Mouse (Mus musculus): ENCODE data around the gene Dus2. TPM values are rescaled to one million over a fixed set of nuclear protein-coding genes. Genes with fewer than 3 reads are reported as not detected.
"Not testable (repeated sequence)": the region's sequence is repeated elsewhere in the genome, so short reads cannot be mapped to it uniquely, and the experiment has no call there.

The Dus2 gene
- polyA plus RNA-seq, 1 experiment from 2014 or later = 26.7 TPM

DNA sequence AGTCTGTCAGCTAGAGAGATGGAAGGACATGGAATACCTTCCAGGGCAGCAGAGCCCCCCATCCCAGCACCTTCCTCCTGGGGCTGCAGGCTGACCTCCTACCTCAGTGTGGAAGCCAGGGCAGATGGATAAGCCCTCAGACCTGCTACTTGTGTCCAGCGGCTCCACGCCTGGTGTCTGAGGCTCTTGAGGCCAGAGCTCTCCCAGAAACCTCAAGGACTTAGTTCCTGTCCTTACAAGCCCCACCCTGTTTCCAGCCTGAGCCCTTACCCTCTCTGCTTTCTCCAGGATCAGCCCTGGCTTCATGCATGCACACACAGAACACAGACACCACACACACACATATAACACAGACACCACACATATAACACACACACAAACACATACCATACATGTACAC, 409 bp downstream of the Dus2 start:
- Histone ChIP-seq H3K27me3 (no peaks in the 10 kb centered on the region), H3K9me3 (no peaks in the 10 kb centered on the region), H3K9ac (no peak overlapping the region), H3K27ac (no peak overlapping the region), H3K4me3 (no peak overlapping the region), H3K4me2 (no peak overlapping the region), H3K4me1 (no peaks in the 10 kb centered on the region), H3K36me3 (no peaks in the 10 kb centered on the region)
- WGBS = 80% methylated on average over 2 of the region's 2 CpGs
- no peak for ATAC-seq (ENCODE audit: insufficient number of reproducible peaks, insufficient read depth, low FRiP score, low TSS enrichment, low read depth)

DNA sequence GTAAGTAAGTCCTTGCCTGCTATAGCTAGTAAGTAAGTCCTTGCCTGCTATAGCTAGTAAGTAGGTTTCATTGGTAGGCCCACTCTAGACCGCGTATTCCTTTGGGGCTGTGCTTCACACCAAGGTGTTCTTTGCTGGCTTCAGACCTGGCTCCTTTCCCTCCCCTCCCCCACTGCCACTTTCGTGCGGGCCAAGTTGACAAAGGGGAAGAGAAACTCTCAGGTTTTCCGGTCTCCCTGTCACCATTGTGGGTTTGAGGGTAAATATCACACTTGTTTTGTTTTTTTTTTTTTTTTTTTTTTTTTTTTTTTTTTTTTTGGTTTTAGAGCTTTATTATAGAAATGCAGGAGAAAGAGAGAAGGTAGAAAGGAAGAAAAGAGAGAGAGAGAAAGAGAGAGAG, 1.4 kb downstream of the Dus2 start:
- Histone ChIP-seq H3K4me1 (no peaks in the 10 kb centered on the region), H3K4me3 (no peak overlapping the region), H3K27ac (no peak overlapping the region), H3K9me3 (no peaks in the 10 kb centered on the region), H3K4me2 (no peak overlapping the region), H3K9ac (no peak overlapping the region), H3K27me3 (no peaks in the 10 kb centered on the region), H3K36me3 (no peaks in the 10 kb centered on the region)
- ATAC-seq (ENCODE audit: insufficient number of reproducible peaks, insufficient read depth, low FRiP score, low TSS enrichment, low read depth) = no peak
- WGBS = 57% methylated on average over 5 of the region's 5 CpGs

DNA sequence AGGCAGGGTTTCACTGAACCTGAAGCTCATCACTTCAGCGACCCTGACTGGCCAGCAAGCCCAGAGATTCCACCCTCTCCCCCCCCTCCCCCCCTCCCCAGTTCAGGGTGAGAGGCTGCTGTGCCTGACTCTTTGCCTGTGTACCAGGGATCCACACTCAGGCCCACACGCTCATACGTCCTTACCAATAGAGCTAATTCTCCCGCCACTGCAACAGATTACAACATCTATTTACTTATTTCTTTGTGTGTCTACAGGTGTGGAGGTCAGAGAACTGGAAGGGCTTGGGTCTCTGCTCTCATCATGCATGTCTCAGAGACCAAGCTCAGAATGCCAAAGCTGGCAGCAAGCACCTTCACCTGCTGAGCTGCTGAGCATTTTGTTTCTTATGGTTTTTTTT, 2.1 kb downstream of the Dus2 start:
- Histone ChIP-seq H3K27ac (no peak overlapping the region), H3K9ac (no peak overlapping the region), H3K36me3 (no peaks in the 10 kb centered on the region), H3K9me3 (no peaks in the 10 kb centered on the region), H3K27me3 (no peaks in the 10 kb centered on the region), H3K4me2 (no peak overlapping the region), H3K4me3 (no peak overlapping the region), H3K4me1 (no peaks in the 10 kb centered on the region)
- WGBS = 58% methylated on average over 4 of the region's 4 CpGs
- ATAC-seq (ENCODE audit: insufficient number of reproducible peaks, insufficient read depth, low FRiP score, low TSS enrichment, low read depth) = no peak

DNA sequence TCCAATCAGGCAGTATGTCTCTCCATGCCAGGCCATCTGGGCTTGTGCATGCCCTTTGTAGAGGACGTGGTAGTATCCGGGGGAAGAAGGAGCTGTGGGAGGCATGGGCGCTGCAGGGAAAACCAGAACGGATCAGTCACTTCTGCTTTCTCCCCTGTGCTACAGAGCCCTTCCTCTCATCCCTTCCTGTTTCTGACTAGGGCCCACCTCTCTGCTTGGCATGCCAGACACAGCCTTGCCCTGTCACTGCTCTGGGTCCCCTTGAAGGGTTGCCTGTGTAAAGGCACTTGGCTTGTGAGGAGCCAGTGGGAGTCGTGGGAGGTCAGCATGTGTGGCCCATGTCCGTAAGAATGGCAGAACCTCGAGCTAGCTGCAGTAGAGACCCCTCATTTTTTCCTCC, 5.2 kb downstream of the Dus2 start:
- 78% methylated on average over 7 of the region's 7 CpGs for WGBS
- H3K27ac ChIP-seq = no peak overlapping the region
- no peak for ATAC-seq (ENCODE audit: insufficient number of reproducible peaks, insufficient read depth, low FRiP score, low TSS enrichment, low read depth)
- H3K4me3 ChIP-seq = no peak overlapping the region
- H3K4me1 ChIP-seq = no peaks in the 10 kb centered on the region
- H3K27me3 ChIP-seq = no peaks in the 10 kb centered on the region
- H3K9me3 ChIP-seq = no peaks in the 10 kb centered on the region
- H3K36me3 ChIP-seq = no peaks in the 10 kb centered on the region
- no peak overlapping the region for H3K9ac ChIP-seq
- no peak overlapping the region for H3K4me2 ChIP-seq

DNA sequence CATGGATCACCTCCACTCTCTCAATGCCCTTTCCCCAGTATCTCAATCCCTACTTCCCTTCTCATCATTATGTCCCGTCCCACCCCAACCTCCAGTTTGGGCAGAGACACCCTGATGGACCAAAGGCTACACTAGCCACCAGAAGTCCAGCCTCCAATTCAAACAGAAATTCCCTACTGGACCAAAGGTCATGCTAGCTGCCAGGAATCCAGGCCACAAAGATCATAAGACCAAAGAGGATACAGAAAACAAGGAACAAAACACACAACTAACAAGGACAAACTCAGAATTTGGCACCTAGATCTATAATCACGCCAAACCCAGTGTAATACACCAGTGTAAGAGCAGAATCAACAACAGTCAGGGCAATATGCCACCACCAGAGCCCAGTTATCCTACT, 7.8 kb downstream of the Dus2 start:
- Histone ChIP-seq H3K4me1 (no peaks in the 10 kb centered on the region), H3K9ac (no peak overlapping the region), H3K4me3 (no peak overlapping the region), H3K36me3 (no peaks in the 10 kb centered on the region), H3K27me3 (no peaks in the 10 kb centered on the region), H3K4me2 (no peak overlapping the region), H3K9me3 (no peaks in the 10 kb centered on the region), H3K27ac (no peak overlapping the region)
- ATAC-seq (ENCODE audit: insufficient number of reproducible peaks, insufficient read depth, low FRiP score, low TSS enrichment, low read depth) = no peak
- WGBS = 80% methylated on average over 2 of the region's 2 CpGs

DNA sequence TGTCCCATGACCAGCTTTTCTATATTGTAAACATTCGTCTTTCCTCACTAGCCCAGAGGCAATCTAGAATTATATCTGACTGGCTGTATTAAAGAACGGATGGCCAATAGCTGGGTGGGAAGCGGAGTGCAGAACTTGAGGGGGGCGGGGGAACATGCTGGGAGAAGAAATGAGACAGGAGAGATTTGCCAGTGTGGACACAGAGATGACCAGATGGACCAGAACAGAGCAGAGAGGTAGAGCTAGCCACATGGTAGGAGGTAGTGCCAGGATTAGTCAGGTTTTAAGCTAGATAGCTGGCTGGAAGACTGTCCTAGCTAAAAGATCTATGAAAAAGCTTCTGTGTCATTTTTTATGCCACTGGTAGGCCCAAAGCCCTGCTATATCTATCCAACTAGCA, 10.8 kb downstream of the Dus2 start:
- no peak overlapping the region for H3K9ac ChIP-seq
- H3K4me2 ChIP-seq = no peak overlapping the region
- H3K27ac ChIP-seq = no peak overlapping the region
- WGBS = 84% methylated on average over 4 of the region's 4 CpGs
- ATAC-seq (ENCODE audit: insufficient number of reproducible peaks, insufficient read depth, low FRiP score, low TSS enrichment, low read depth) = no peak
- H3K36me3 ChIP-seq = no peaks in the 10 kb centered on the region
- H3K9me3 ChIP-seq = no peaks in the 10 kb centered on the region
- H3K27me3 ChIP-seq = no peaks in the 10 kb centered on the region
- H3K4me3 ChIP-seq = no peak overlapping the region
- no peaks in the 10 kb centered on the region for H3K4me1 ChIP-seq

DNA sequence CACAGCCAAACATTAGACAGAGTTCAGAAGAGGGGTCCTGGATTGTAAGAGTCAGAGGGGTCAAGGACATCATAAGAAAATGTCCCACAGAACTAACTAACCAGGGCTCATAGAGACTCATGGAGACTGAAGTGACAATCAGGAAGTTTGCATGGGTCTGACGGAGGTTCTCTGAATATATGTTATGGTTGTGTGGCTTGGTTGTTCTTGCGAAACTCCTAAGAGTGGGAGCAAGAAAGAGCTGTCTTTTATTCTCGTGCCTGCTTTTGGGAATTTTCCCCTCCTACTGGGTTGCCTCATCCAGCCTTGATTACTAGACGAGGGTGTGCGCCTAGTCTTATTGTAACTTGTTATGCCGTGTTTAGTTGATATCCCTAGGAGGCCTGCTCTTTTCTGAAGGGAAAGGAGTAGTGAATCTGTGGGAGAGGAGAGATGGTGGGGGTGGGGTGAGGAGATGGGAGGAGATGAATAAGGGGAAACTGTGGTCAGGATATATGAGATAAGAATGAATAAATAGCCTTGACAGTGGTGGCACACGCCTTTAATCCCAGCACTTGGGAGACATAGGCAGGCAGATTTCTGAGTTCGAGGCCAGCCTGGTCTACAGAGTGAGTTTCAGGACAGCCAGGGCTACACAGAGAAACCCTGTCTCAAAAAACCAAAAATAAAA, 13.5 kb downstream of the Dus2 start:
- Histone ChIP-seq H3K9me3 (no peaks in the 10 kb centered on the region), H3K36me3 (peaks cover 4% of the 10 kb centered on the region; the same call in 1 of the 2 replicates), H3K9ac (no peak overlapping the region), H3K4me2 (no peak overlapping the region), H3K27me3 (no peaks in the 10 kb centered on the region), H3K4me1 (no peaks in the 10 kb centered on the region), H3K27ac (no peak overlapping the region), H3K4me3 (no peak overlapping the region)
- ATAC-seq (ENCODE audit: insufficient number of reproducible peaks, insufficient read depth, low FRiP score, low TSS enrichment, low read depth) = no peak
- WGBS = 79% methylated on average over 8 of the region's 8 CpGs

DNA sequence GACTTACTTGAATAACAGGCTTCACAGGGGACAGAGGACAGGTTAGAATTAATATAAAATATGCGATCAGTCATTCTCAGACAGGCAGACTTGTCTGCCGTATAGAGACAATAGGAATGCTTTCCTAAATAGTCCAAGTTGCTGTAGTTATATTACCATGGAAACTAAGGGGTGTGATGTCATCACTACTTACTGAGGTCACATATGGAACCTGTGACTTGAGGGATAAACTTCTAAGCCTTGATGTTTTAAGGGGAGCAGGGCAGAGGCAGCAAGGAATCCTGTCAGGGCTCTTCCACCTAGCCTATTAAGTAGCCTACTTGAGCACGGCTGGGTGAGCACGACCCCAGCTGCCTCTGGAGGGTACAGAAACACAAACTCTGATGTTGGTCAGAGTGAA, 14.7 kb downstream of the Dus2 start, which contains the start of gene Dpep2nb:
Gene Dpep2nb, minus strand, starts transcription at position 101 of the 400 bp plus-strand sequence.
- no peak within 1 kb of the TSS for H3K4me2 ChIP-seq
- H3K9ac ChIP-seq = no peak within 1 kb of the TSS
- H3K27ac ChIP-seq = no peak within 1 kb of the TSS
- H3K4me1 ChIP-seq = peaks cover 10% of the 10 kb centered on the region
- no peak for ATAC-seq (ENCODE audit: insufficient number of reproducible peaks, insufficient read depth, low FRiP score, low TSS enrichment, low read depth)
- no peaks in the 10 kb centered on the region for H3K27me3 ChIP-seq
- H3K4me3 ChIP-seq = no peak within 1 kb of the TSS
- peaks cover 8% of the 10 kb centered on the region; the same call in 1 of the 2 replicates for H3K36me3 ChIP-seq
- H3K9me3 ChIP-seq = no peaks in the 10 kb centered on the region
- WGBS = 79% methylated on average over 4 of the region's 4 CpGs

DNA sequence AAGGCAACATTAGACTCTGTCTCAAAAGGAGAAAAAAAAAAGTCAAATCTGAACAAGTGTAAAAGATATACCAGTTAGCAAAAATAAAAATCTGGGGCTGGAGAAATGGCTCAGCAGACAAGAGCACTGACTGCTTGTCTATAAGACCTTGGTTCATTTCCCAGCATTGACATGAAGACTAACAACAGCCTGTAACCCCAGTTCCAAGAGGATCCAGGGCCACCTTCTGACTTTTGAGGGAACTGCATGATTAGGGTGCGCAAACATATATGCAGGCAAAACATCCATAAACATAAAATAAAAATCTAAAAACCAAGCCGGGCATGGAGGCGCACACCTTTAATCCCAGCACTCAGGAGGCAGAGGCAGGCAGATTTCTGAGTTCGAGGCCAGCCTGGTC, 15.3 kb downstream of the Dus2 start:
- Histone ChIP-seq H3K27ac (no peak overlapping the region), H3K27me3 (no peaks in the 10 kb centered on the region), H3K4me3 (no peak overlapping the region), H3K9me3 (no peaks in the 10 kb centered on the region), H3K9ac (no peak overlapping the region), H3K36me3 (peaks cover 8% of the 10 kb centered on the region; the same call in 1 of the 2 replicates), H3K4me1 (peaks cover 10% of the 10 kb centered on the region), H3K4me2 (no peak overlapping the region)
- no peak for ATAC-seq (ENCODE audit: insufficient number of reproducible peaks, insufficient read depth, low FRiP score, low TSS enrichment, low read depth)
- WGBS = 89% methylated on average over 4 of the region's 4 CpGs

DNA sequence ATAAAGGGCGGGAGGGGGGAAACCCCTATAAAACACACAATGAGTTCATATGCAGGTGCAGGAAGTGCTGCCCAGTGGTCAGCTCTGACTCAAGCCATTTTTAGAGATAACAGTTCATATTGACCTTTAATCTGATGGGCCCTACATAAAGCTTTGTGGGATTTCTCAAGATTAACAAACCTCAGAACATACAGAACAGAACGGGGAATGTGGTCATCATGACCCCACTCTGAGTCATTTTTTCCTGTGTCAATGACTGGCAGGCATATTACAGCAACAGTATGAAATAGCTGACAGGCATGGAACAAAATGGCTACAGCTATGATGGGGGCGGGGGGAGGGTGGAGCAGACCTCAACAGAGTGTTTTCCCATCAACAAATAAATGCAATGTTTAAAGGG, 16.0 kb downstream of the Dus2 start:
- Histone ChIP-seq H3K27me3 (no peaks in the 10 kb centered on the region), H3K9ac (no peak overlapping the region), H3K27ac (no peak overlapping the region), H3K4me2 (no peak overlapping the region), H3K9me3 (no peaks in the 10 kb centered on the region), H3K4me3 (no peak overlapping the region), H3K36me3 (peaks cover 8% of the 10 kb centered on the region; the same call in 1 of the 2 replicates), H3K4me1 (peaks cover 14% of the 10 kb centered on the region)
- ATAC-seq (ENCODE audit: insufficient number of reproducible peaks, insufficient read depth, low FRiP score, low TSS enrichment, low read depth) = no peak
- 76% methylated on average over 3 of the region's 3 CpGs for WGBS

DNA sequence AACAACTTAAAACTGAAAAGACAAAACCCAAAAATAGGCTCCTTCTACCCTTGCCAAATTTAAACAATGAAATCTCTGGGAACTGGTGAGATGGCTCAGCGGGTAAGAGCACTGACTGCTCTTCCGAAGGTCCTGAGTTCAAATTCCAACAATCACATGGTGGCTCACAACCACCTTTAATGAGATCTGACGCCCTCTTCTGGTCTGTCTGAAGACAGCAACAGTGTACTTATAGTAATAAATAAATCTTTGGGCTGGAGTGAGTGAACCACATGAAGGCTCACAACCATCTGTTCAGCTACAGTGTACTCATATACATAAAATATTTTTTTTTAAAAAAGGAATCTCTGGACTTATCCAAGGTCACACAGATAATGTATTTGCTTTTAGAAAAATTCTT, 16.8 kb downstream of the Dus2 start:
- not testable (repeated sequence) for H3K27me3 ChIP-seq; ATAC-seq (ENCODE audit: insufficient number of reproducible peaks, insufficient read depth, low FRiP score, low TSS enrichment, low read depth); H3K4me2 ChIP-seq; H3K9me3 ChIP-seq; H3K27ac ChIP-seq; H3K36me3 ChIP-seq; H3K4me3 ChIP-seq; H3K9ac ChIP-seq
- H3K4me1 ChIP-seq = peaks cover 14% of the 10 kb centered on the region
- WGBS = 60% methylated on average over 3 of the region's 3 CpGs

- peak overlapping the region; percentile 75; the same call in 1 of the 2 replicates for H3K27ac ChIP-seq
- peaks cover 14% of the 10 kb centered on the region for H3K4me1 ChIP-seq
- no peaks in the 10 kb centered on the region for H3K9me3 ChIP-seq
- 1% methylated on average over 74 of the region's 74 CpGs for WGBS
- peak overlapping the region; percentile 94 for H3K4me3 ChIP-seq
- H3K27me3 ChIP-seq = no peaks in the 10 kb centered on the region
- peaks cover 12% of the 10 kb centered on the region; the same call in 1 of the 2 replicates for H3K36me3 ChIP-seq
- H3K4me2 ChIP-seq = peak overlapping the region; percentile 99
- ATAC-seq (ENCODE audit: insufficient number of reproducible peaks, insufficient read depth, low FRiP score, low TSS enrichment, low read depth) = peak; percentile 81
- peak overlapping the region; percentile 95 for H3K9ac ChIP-seq
Measured at GRCm38 (mm10) chr8:106010748-106011642, 19.9 kb downstream of the Dus2 start.
